Comparison of ENCODE assay signal across 15 mouse cellular contexts in the genomic region with DNA sequence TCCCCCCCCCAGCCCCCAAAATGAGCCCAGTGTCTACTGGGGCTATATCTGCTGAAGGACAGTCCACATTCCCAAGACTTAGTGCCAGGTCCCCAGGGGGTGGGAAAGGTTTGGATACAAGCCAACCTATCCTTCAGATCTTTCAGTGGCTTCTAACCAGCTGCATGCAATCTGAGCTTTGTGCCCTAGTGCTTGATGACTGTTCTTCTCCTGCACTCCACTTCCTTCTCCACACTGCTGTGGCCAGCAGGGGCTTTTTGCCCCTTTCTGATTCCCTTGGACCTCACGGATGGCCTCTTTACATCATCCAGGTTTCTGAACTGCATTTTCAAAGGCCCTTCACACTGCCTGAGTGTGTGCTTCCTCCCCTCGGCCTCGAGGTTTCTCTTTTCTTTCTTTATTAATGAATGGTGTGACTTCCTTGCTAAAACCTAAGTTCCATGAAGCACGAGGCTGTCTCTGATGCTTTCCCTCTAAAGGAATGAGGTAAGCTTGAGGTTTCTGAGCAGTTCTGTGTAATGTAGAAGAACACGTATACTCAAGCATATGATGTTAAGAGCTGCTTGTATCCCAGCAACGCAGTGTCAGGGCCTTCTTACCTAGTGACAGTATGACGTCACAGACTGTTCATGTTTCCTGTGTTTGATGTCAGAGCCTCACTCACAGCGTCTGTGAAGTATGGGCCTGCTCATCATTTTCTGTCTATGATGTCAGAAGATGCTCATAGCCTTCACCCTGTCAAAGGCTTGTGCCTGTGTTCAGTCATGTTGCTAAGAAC. TPM values are rescaled to one million over a fixed set of nuclear protein-coding genes. Genes with fewer than 3 reads are reported as not detected.
DNase-seq lines count a peak whose midpoint lies in the region; ATAC-seq and TF ChIP-seq lines count a peak whose summit lies in the region.
"Had no signal": no experiment of that assay in that cellular context is flagged by ENCODE, and none has a peak within 500 bp of the region (broad histone marks: within the 10 kb centered on the region; RNA-seq: fewer than 3 reads in every experiment).

No protein-coding gene starts in this region.

- ATAC-seq in hindbrain, embryonic 16.5 days = peak; percentile 34
- no peak for ATAC-seq in hindbrain, embryonic 12.5 days (ENCODE audit: low FRiP score)
- ATAC-seq in forebrain, embryonic 15.5 days (replicated peaks) = peak; percentile 47
- no peak for ATAC-seq in granulocyte monocyte progenitor cell, adult 5-6 weeks (replicated peaks; ENCODE audit: poor library complexity, severe bottlenecking)

- no peak overlapping the region for H3K4me2 ChIP-seq in hindbrain, embryonic 16.5 days (ENCODE audit: low read length)
- H3K4me2 ChIP-seq in hindbrain, embryonic 12.5 days (replicated peaks) = no peak overlapping the region
- no peak overlapping the region for H3K4me2 ChIP-seq in forebrain, embryonic 15.5 days (replicated peaks)
- H3K4me2 ChIP-seq: heart, embryonic 15.5 days had no signal

- no peaks in the 10 kb centered on the region for H3K4me1 ChIP-seq in hindbrain, embryonic 16.5 days (ENCODE audit: control insufficient read depth, insufficient read depth, low read depth, low read length)
- 0 out of 2 replicates have a peak, but pooled peaks cover 5% of the 10 kb centered on the region for H3K4me1 ChIP-seq in hindbrain, embryonic 12.5 days
- no peaks in the 10 kb centered on the region for H3K4me1 ChIP-seq in thymus, adult 2 months (replicated peaks; ENCODE audit: control insufficient read depth, insufficient read depth, low read length)
- peaks cover 8% of the 10 kb centered on the region for H3K4me1 ChIP-seq in forebrain, embryonic 15.5 days
- H3K4me1 ChIP-seq: heart, embryonic 15.5 days had no signal

- peak; percentile 20 for DNase-seq in thymus, postnatal 0 days (ENCODE audit: low spot score)
- no peak for DNase-seq in thymus, adult 2 months
- no peak for DNase-seq in kidney, postnatal 10 days
- DNase-seq in right cerebral cortex, postnatal 10 days (ENCODE audit: low spot score in 2 of 2) = no peak
- DNase-seq: adrenal gland, postnatal 36 days; cerebellum, adult 11 months; gastrocnemius, postnatal 25 days; kidney, postnatal 14 days; spleen, adult 18-20 months had no signal

- no peak for TF ChIP-seq CTCF in thymus, adult 2 months (IDR thresholded peaks at IDR 0.05; ENCODE audit: borderline replicate concordance, control insufficient read depth, extremely low read depth, insufficient read depth, low read length, poor library complexity)

- H3K9me3 ChIP-seq in hindbrain, embryonic 16.5 days (ENCODE audit: control insufficient read depth, low read length) = no peaks in the 10 kb centered on the region
- no peaks in the 10 kb centered on the region for H3K9me3 ChIP-seq in hindbrain, embryonic 12.5 days (replicated peaks)
- H3K9me3 ChIP-seq in forebrain, embryonic 15.5 days = no peaks in the 10 kb centered on the region
- H3K9me3 ChIP-seq: heart, embryonic 15.5 days had no signal

- no peaks in the 10 kb centered on the region for H3K36me3 ChIP-seq in hindbrain, embryonic 16.5 days (ENCODE audit: control insufficient read depth, insufficient read depth, low read length)
- no peaks in the 10 kb centered on the region for H3K36me3 ChIP-seq in hindbrain, embryonic 12.5 days
- H3K36me3 ChIP-seq in thymus, adult 2 months (ENCODE audit: control insufficient read depth, insufficient read depth, low read length) = no peaks in the 10 kb centered on the region
- H3K36me3 ChIP-seq in forebrain, embryonic 15.5 days = no peaks in the 10 kb centered on the region
- H3K36me3 ChIP-seq: heart, embryonic 15.5 days had no signal

- no peaks in the 10 kb centered on the region for H3K27me3 ChIP-seq in hindbrain, embryonic 16.5 days (replicated peaks; ENCODE audit: control insufficient read depth, insufficient read depth, low read length)
- H3K27me3 ChIP-seq in hindbrain, embryonic 12.5 days = no peaks in the 10 kb centered on the region
- no peaks in the 10 kb centered on the region for H3K27me3 ChIP-seq in thymus, adult 2 months (ENCODE audit: control insufficient read depth, insufficient read depth, low read length)
- no peaks in the 10 kb centered on the region for H3K27me3 ChIP-seq in forebrain, embryonic 15.5 days
- H3K27me3 ChIP-seq: heart, embryonic 15.5 days had no signal

- TF ChIP-seq POLR2A in thymus, adult 2 months (IDR thresholded peaks at IDR 0.05; ENCODE audit: control insufficient read depth, extremely low read depth, insufficient read depth, low read length, poor library complexity) = no peak

- H3K9ac ChIP-seq in hindbrain, embryonic 16.5 days (ENCODE audit: low read depth, low read length) = no peak overlapping the region
- H3K9ac ChIP-seq in hindbrain, embryonic 12.5 days = no peak overlapping the region
- no peak overlapping the region for H3K9ac ChIP-seq in forebrain, embryonic 15.5 days (replicated peaks)
- H3K9ac ChIP-seq: heart, embryonic 15.5 days had no signal

- no peak overlapping the region for H3K4me3 ChIP-seq in hindbrain, embryonic 16.5 days (ENCODE audit: low read length)
- H3K4me3 ChIP-seq in hindbrain, embryonic 12.5 days = no peak overlapping the region
- no peak overlapping the region for H3K4me3 ChIP-seq in thymus, adult 2 months (ENCODE audit: control insufficient read depth, insufficient read depth, low read length)
- no peak overlapping the region for H3K4me3 ChIP-seq in forebrain, embryonic 15.5 days
- H3K4me3 ChIP-seq: heart, embryonic 15.5 days; myocyte had no signal

- no peak overlapping the region for H3K27ac ChIP-seq in hindbrain, embryonic 16.5 days (ENCODE audit: low read depth, low read length)
- H3K27ac ChIP-seq in hindbrain, embryonic 12.5 days = no peak overlapping the region
- no peak overlapping the region for H3K27ac ChIP-seq in thymus, adult 2 months (ENCODE audit: control insufficient read depth, insufficient read depth, low read length)
- H3K27ac ChIP-seq in forebrain, embryonic 15.5 days (replicated peaks) = no peak overlapping the region
- H3K27ac ChIP-seq: heart, embryonic 15.5 days had no signal

- 57% methylated on average over 8 of the region's 8 CpGs for WGBS in hindbrain, embryonic 16.5 days
- WGBS in hindbrain, embryonic 12.5 days = 56% methylated on average over 8 of the region's 8 CpGs
- 62% methylated on average over 8 of the region's 8 CpGs for WGBS in thymus, adult 2 months
- 38% methylated on average over 8 of the region's 8 CpGs for WGBS in forebrain, embryonic 15.5 days

RNA-seq across cellular contexts. Expression of gene Abcb1b, which starts 40.9 kb away (rescaled TPM):
- 0.59 and 0.96 TPM in 2 replicates for polyA plus RNA-seq in hindbrain, embryonic 16.5 days (2015; fragmentation: Nextera tagmentation; extraction: Ambion mirVana)
- polyA plus RNA-seq in hindbrain, embryonic 12.5 days (2016; fragmentation: Nextera tagmentation; extraction: Ambion mirVana) = 1.1 and 1.2 TPM in 2 replicates
- polyA plus RNA-seq in thymus, postnatal 0 days (2015; fragmentation: Nextera tagmentation; extraction: Ambion mirVana) = 3.8 and 4.1 TPM in 2 replicates
- 1.8 and 3.1 TPM in 2 replicates for polyA plus RNA-seq in thymus, adult 2 months (2012; rRNA removed)
- 0.78 and 1.1 TPM in 2 replicates for polyA plus RNA-seq in forebrain, embryonic 15.5 days (2015; fragmentation: Nextera tagmentation; extraction: Ambion mirVana)
- total RNA-seq in granulocyte monocyte progenitor cell, adult 5-6 weeks (2014; fragmentation: Nextera tagmentation) = 17.9 and 22.7 TPM in 2 replicates
- 29.6 and 35.2 TPM in 2 replicates for total RNA-seq in granulocyte monocyte progenitor cell, adult 5-6 weeks (2017)

RNA-seq across cellular contexts. Expression of gene Abcb4, which starts 54.7 kb away (rescaled TPM):
- 0.66 and 1.0 TPM in 2 replicates for polyA plus RNA-seq in hindbrain, embryonic 16.5 days (2015; fragmentation: Nextera tagmentation; extraction: Ambion mirVana)
- 0.39 and 1.3 TPM in 2 replicates for polyA plus RNA-seq in hindbrain, embryonic 12.5 days (2016; fragmentation: Nextera tagmentation; extraction: Ambion mirVana)
- 0.64 and 1.2 TPM in 2 replicates for polyA plus RNA-seq in thymus, postnatal 0 days (2015; fragmentation: Nextera tagmentation; extraction: Ambion mirVana)
- polyA plus RNA-seq in thymus, adult 2 months (2012; rRNA removed) = 0.90 and 1.7 TPM in 2 replicates
- polyA plus RNA-seq in forebrain, embryonic 15.5 days (2015; fragmentation: Nextera tagmentation; extraction: Ambion mirVana) = 0.66 and 0.85 TPM in 2 replicates
- 1.4 and 2.7 TPM in 2 replicates for total RNA-seq in granulocyte monocyte progenitor cell, adult 5-6 weeks (2014; fragmentation: Nextera tagmentation)
- total RNA-seq in granulocyte monocyte progenitor cell, adult 5-6 weeks (2017) = 1.4 and 2.0 TPM in 2 replicates

Comparison
In these comparisons a context has a peak if more than half of its experiments do, and no peak if none do; other contexts are left out.
1. ATAC-seq: peak in hindbrain, embryonic 16.5 days (single experiment) and forebrain, embryonic 15.5 days (single experiment); none in hindbrain, embryonic 12.5 days (single experiment) and granulocyte monocyte progenitor cell, adult 5-6 weeks (single experiment).